Mouse (Mus musculus) MEL (cell line): Measurements from ENCODE around the gene Suclg2. TPM values are rescaled to one million over a fixed set of nuclear protein-coding genes. Genes with fewer than 3 reads are reported as not detected.

Experiments used
- DNase-seq: peaks from one replicate; pipeline ENCODE4 v3.0.0; 2011; ENCODE audit warnings: low read depth, low spot score
- H3K27ac ChIP-seq: 2 replicates; pipeline ENCODE4 v1.5.1; 2012; ENCODE audit warnings: low read depth, mild to moderate bottlenecking, control low read depth, low read length, moderate library complexity; ENCODE audit not compliant: control insufficient read depth
- H3K27me3 ChIP-seq, 2 experiments: fragments of 150-350 bp in 1 of 2; sonication (generic) in 1 of 2; 2 replicates each; pipeline ENCODE4 v1.6.1; 2012; ENCODE audit warnings: low read length in 2 of 2, mild to moderate bottlenecking in 2 of 2, improper control_type of control experiment in 1 of 2, moderate library complexity in 1 of 2; ENCODE audit not compliant: insufficient read depth in 2 of 2, control insufficient read depth in 1 of 2
- H3K36me3 ChIP-seq, 2 experiments: 2 replicates each; pipeline ENCODE4 v1.6.1; 2012 to 2014; ENCODE audit warnings: low read length in 2 of 2, improper control_type of control experiment in 1 of 2, inconsistent platforms in 1 of 2, mild to moderate bottlenecking in 1 of 2; ENCODE audit not compliant: insufficient read depth in 2 of 2, control insufficient read depth in 1 of 2
- H3K4me1 ChIP-seq, 2 experiments: fragments of 150-350 bp in 1 of 2; sonication (generic) in 1 of 2; 2 replicates each; pipeline ENCODE4 v1.6.1; 2012; ENCODE audit warnings: low read length in 2 of 2, improper control_type of control experiment in 1 of 2, mild to moderate bottlenecking in 1 of 2; ENCODE audit not compliant: insufficient read depth in 2 of 2, control insufficient read depth in 1 of 2
- H3K4me3 ChIP-seq, 2 experiments: fragments of 150-350 bp in 1 of 2; sonication (generic) in 1 of 2; 2 replicates each; pipeline ENCODE4 v1.5.1; 2012; ENCODE audit warnings: low read depth in 2 of 2, low read length in 2 of 2, mild to moderate bottlenecking in 2 of 2, moderate library complexity in 2 of 2, control low read depth in 1 of 2, improper control_type of control experiment in 1 of 2; ENCODE audit not compliant: control insufficient read depth in 1 of 2, insufficient read depth in 1 of 2
- H3K79me2 ChIP-seq: 2 replicates; pipeline ENCODE4 v1.6.1; 2012; ENCODE audit warnings: mild to moderate bottlenecking, low read length, moderate library complexity; ENCODE audit not compliant: control insufficient read depth, poor library complexity, insufficient read depth
- H3K9ac ChIP-seq: 2 replicates; pipeline ENCODE4 v1.6.1; 2012; ENCODE audit warnings: low read depth, mild to moderate bottlenecking, control low read depth, low read length, moderate library complexity; ENCODE audit not compliant: control insufficient read depth, poor library complexity, severe bottlenecking
- H3K9me3 ChIP-seq: fragments of 150-350 bp; sonication (generic); replicated peaks from 2 replicates; pipeline ENCODE4 v1.6.1; 2012; ENCODE audit warnings: mild to moderate bottlenecking, low read length, improper control_type of control experiment, moderate library complexity; ENCODE audit not compliant: insufficient read depth
- CHD1 ChIP-seq: IDR thresholded peaks from 2 replicates; pipeline ENCODE4 v1.6.1; 2012; ENCODE audit warnings: low read depth, mild to moderate bottlenecking, inconsistent platforms, low read length, improper control_type of control experiment
- CHD2 ChIP-seq: IDR thresholded peaks from 2 replicates; pipeline ENCODE4 v1.6.1; 2011; ENCODE audit warnings: low read length, improper control_type of control experiment
- E2F4 ChIP-seq: IDR thresholded peaks from 2 replicates; pipeline ENCODE4 v1.6.1; 2011; ENCODE audit warnings: low read depth, low read length, improper control_type of control experiment, borderline replicate concordance
- ELF1 ChIP-seq: IDR thresholded peaks from 2 replicates; pipeline ENCODE4 v1.6.1; 2014; ENCODE audit warnings: low read depth, mild to moderate bottlenecking, inconsistent platforms, low read length, improper control_type of control experiment, moderate library complexity
- ETS1 ChIP-seq: IDR thresholded peaks from 2 replicates; pipeline ENCODE4 v1.6.1; 2012; ENCODE audit warnings: low read depth, mild to moderate bottlenecking, inconsistent platforms, low read length, improper control_type of control experiment, moderate library complexity
- GABPA ChIP-seq: IDR thresholded peaks from 2 replicates; pipeline ENCODE4 v1.6.1; 2012; ENCODE audit warnings: low read depth, mild to moderate bottlenecking, inconsistent platforms, low read length, improper control_type of control experiment, moderate library complexity
- GATA1 ChIP-seq: IDR thresholded peaks from 2 replicates; pipeline ENCODE4 v1.6.1; 2011; ENCODE audit warnings: low read depth, low read length, improper control_type of control experiment
- HCFC1 ChIP-seq: IDR thresholded peaks from 2 replicates; pipeline ENCODE4 v1.6.1; 2012; ENCODE audit warnings: low read depth, mild to moderate bottlenecking, inconsistent platforms, low read length, improper control_type of control experiment, moderate library complexity
- KAT2A ChIP-seq: conservative IDR thresholded peaks from 2 replicates; pipeline ENCODE4 v1.6.1; 2012; ENCODE audit warnings: low read depth, low read length, improper control_type of control experiment, inconsistent platforms
- MXI1 ChIP-seq: IDR thresholded peaks from 2 replicates; pipeline ENCODE4 v1.6.1; 2011; ENCODE audit warnings: mild to moderate bottlenecking, low read depth, low read length, improper control_type of control experiment
- MYB ChIP-seq: IDR thresholded peaks from 2 replicates; pipeline ENCODE4 v1.6.1; 2011; ENCODE audit warnings: mild to moderate bottlenecking, low read depth, low read length, improper control_type of control experiment
- NRF1 ChIP-seq: IDR thresholded peaks from 2 replicates; pipeline ENCODE4 v1.6.1; 2014; ENCODE audit warnings: low read depth, mild to moderate bottlenecking, inconsistent platforms, low read length, improper control_type of control experiment, moderate library complexity; ENCODE audit not compliant: poor library complexity, insufficient read depth, severe bottlenecking
- POLR2A ChIP-seq, 2 experiments: IDR thresholded peaks; 2 replicates each; pipeline ENCODE4 v1.6.1; 2011 to 2012; ENCODE audit warnings: low read length in 2 of 2, mild to moderate bottlenecking in 2 of 2, control low read depth in 1 of 2, improper control_type of control experiment in 1 of 2, low read depth in 1 of 2, moderate library complexity in 1 of 2; ENCODE audit not compliant: control insufficient read depth in 1 of 2, insufficient read depth in 1 of 2, poor library complexity in 1 of 2
- POLR2AphosphoS2 ChIP-seq: IDR thresholded peaks from 2 replicates; pipeline ENCODE4 v1.6.1; 2011; ENCODE audit warnings: low read length, improper control_type of control experiment
- SIN3A ChIP-seq: IDR thresholded peaks from 2 replicates; pipeline ENCODE4 v1.6.1; 2012; ENCODE audit warnings: low read length, improper control_type of control experiment, inconsistent platforms
- TAL1 ChIP-seq: IDR thresholded peaks from 2 replicates; pipeline ENCODE4 v1.6.1; 2012; ENCODE audit warnings: mild to moderate bottlenecking, inconsistent platforms, low read length, moderate library complexity, mixed read lengths
- TCF12 ChIP-seq: IDR thresholded peaks from 2 replicates; pipeline ENCODE4 v1.6.1; 2014; ENCODE audit warnings: low read depth, mild to moderate bottlenecking, inconsistent platforms, low read length, improper control_type of control experiment, moderate library complexity
- UBTF ChIP-seq: IDR thresholded peaks from 2 replicates; pipeline ENCODE4 v1.6.1; 2012; ENCODE audit warnings: low read depth, mild to moderate bottlenecking, inconsistent platforms, low read length, improper control_type of control experiment, moderate library complexity, borderline replicate concordance; ENCODE audit not compliant: insufficient read depth
- USF2 ChIP-seq, 2 experiments: IDR thresholded peaks; 2 replicates each; pipeline ENCODE4 v1.6.1; 2011 to 2012; ENCODE audit warnings: improper control_type of control experiment in 2 of 2, low read length in 2 of 2, borderline replicate concordance in 1 of 2, inconsistent platforms in 1 of 2, low read depth in 1 of 2, mild to moderate bottlenecking in 1 of 2; ENCODE audit not compliant: insufficient read depth in 1 of 2
- ZC3H11A ChIP-seq: IDR thresholded peaks from 2 replicates; pipeline ENCODE4 v1.6.1; 2012; ENCODE audit warnings: low read depth, mild to moderate bottlenecking, inconsistent platforms, low read length, improper control_type of control experiment
- ZKSCAN1 ChIP-seq: IDR thresholded peaks from 2 replicates; pipeline ENCODE4 v1.6.1; 2012; ENCODE audit warnings: low read depth, mild to moderate bottlenecking, inconsistent platforms, low read length, improper control_type of control experiment, moderate library complexity
- ZMIZ1 ChIP-seq: IDR thresholded peaks from 2 replicates; pipeline ENCODE4 v1.6.1; 2012; ENCODE audit warnings: low read depth, mild to moderate bottlenecking, inconsistent platforms, low read length, improper control_type of control experiment, moderate library complexity
- ZNF384 ChIP-seq: IDR thresholded peaks from 2 replicates; pipeline ENCODE4 v1.6.1; 2012; ENCODE audit warnings: low read depth, mild to moderate bottlenecking, inconsistent platforms, low read length, improper control_type of control experiment
- polyA plus RNA-seq, 2 experiments: library from polyadenylated mRNA; stranded (reverse) in 1 of 2; unstranded in 1 of 2; fragments of >175 nt in 1 of 2; fragments of >200 nt in 1 of 2; gene quantifications; 2 replicates each; pipeline versions ENCODE4 v1.2.1 to v1.2.4; 2012; ENCODE audit warnings: low replicate concordance in 2 of 2, low read depth in 1 of 2; ENCODE audit not compliant: insufficient read length in 2 of 2, insufficient read depth in 1 of 2, missing spikeins in 1 of 2
- total RNA-seq: library from RNA; depleted of rRNA; stranded (reverse); fragments of 300-350 nt; gene quantifications from 2 replicates; pipeline ENCODE4 v1.2.3, GENCODE M21; 2012

Gene Suclg2
- total and polyA plus RNA-seq, 3 experiments, result 40.0 to 46.5 TPM; not detected in 1

DNA sequence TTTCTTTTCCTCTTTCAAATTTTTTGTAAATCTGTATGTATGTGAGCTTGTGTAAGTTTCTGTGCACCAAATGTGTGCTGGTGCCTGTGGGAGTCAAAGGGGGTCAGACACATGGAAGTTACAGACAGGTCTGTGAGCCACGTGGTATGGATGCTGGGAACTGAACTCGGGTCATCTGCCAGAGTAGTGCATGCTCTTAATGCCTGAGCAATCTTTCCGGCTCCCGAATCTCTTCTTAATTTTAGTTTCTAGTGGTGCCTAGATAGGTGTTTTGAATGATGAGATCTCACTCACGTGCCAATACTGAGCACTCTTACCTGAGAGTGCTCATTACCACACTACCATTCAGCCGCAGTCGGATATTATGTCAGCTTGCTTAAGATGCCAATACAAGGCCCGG, 60.9 kb downstream of the Suclg2 start:
- Histone ChIP-seq H3K27ac (no peak overlapping the region), H3K4me3 (no peak overlapping the region), H3K9me3 (no peaks in the 10 kb centered on the region), H3K36me3 (0 out of 4 replicates have a peak, but pooled peaks cover 0 to under 1% of the 10 kb centered on the region in 2 experiments), H3K9ac (no peak overlapping the region), H3K79me2 (no peaks in the 10 kb centered on the region), H3K27me3 (no peaks in the 10 kb centered on the region), H3K4me1 (no peaks in the 10 kb centered on the region)
- no peak for TF ChIP-seq MYB
- no peak for TF ChIP-seq POLR2A (IDR thresholded peaks at IDR 0.05; ENCODE audit: control insufficient read depth in 1 of 2, insufficient read depth in 1 of 2, low read depth in 1 of 2, low read length in 2 of 2, poor library complexity in 1 of 2)
- TF ChIP-seq SIN3A, result no peak
- TF ChIP-seq ZNF384, result no peak
- TF ChIP-seq HCFC1, result no peak
- no peak for TF ChIP-seq NRF1
- TF ChIP-seq CHD2, result no peak
- DNase-seq, result no peak

GRCm38 (mm10) chr6:95653662-95654061, 64.9 kb downstream of the Suclg2 start:
- no peak overlapping the region for H3K27ac ChIP-seq
- H3K9ac ChIP-seq, result no peak overlapping the region
- no peak for DNase-seq
- H3K36me3 ChIP-seq, result peaks cover 0 to 1% of the 10 kb centered on the region in 2 experiments; a peak in 1 of 4 replicates
- no peaks in the 10 kb centered on the region for H3K4me1 ChIP-seq
- H3K79me2 ChIP-seq, result no peaks in the 10 kb centered on the region
- no peaks in the 10 kb centered on the region for H3K27me3 ChIP-seq
- H3K9me3 ChIP-seq, result no peaks in the 10 kb centered on the region
- no peak overlapping the region for H3K4me3 ChIP-seq
- no peak for TF ChIP-seq TCF12
- TF ChIP-seq KAT2A, result no peak
- TF ChIP-seq MXI1, result no peak
- no peak for TF ChIP-seq E2F4
- TF ChIP-seq MYB, result no peak
- no peak for TF ChIP-seq ELF1
- TF ChIP-seq POLR2AphosphoS2, result no peak
- no peak for TF ChIP-seq GABPA
- no peak for TF ChIP-seq ZKSCAN1
- TF ChIP-seq, all 39 proteins: peak for 0

GRCm38 (mm10) chr6:95652774-95653173, 65.8 kb downstream of the Suclg2 start:
- DNase-seq, result no peak
- Histone ChIP-seq H3K27ac (no peak overlapping the region), H3K4me3 (no peak overlapping the region), H3K36me3 (peaks cover 0 to 1% of the 10 kb centered on the region in 2 experiments; a peak in 1 of 4 replicates), H3K9ac (no peak overlapping the region), H3K79me2 (no peaks in the 10 kb centered on the region), H3K27me3 (no peaks in the 10 kb centered on the region), H3K4me1 (no peaks in the 10 kb centered on the region), H3K9me3 (no peaks in the 10 kb centered on the region)
- TF ChIP-seq MYB (no peak), GATA1 (no peak), USF2 (IDR thresholded peaks at IDR 0.05; ENCODE audit: borderline replicate concordance in 1 of 2, insufficient read depth in 1 of 2, low read depth in 1 of 2, low read length in 2 of 2) (no peak), CHD1 (no peak), UBTF (no peak), TAL1 (no peak), ELF1 (no peak), ZKSCAN1 (no peak), ZMIZ1 (no peak), ZC3H11A (no peak), E2F4 (no peak), POLR2AphosphoS2 (no peak), POLR2A (IDR thresholded peaks at IDR 0.05; ENCODE audit: control insufficient read depth in 1 of 2, insufficient read depth in 1 of 2, low read depth in 1 of 2, low read length in 2 of 2, poor library complexity in 1 of 2) (no peak), ETS1 (no peak), SIN3A (no peak)
